Mouse (Mus musculus) limb, embryonic 11.5 days (tissue): ENCODE measurements at regions not wholly inside any gene's neighbourhood (a gene's known extent, or its start where the extent isn't known, plus 50 kb on each side); places are given as distances from the start of the nearest gene placed in this dataset.

Source experiments
- ATAC-seq: fragments of 200-750 bp; cut with Nextera tagmentation; 2 replicates; pipeline ENCODE4 v1.8.0; 2017; ENCODE audit warnings: low read depth; ENCODE audit not compliant: insufficient number of reproducible peaks, low FRiP score, low TSS enrichment
- DNase-seq: peaks from one replicate; pipeline ENCODE4 v3.0.0-alpha.2; 2015; ENCODE audit warnings: low spot score
- H3K27ac ChIP-seq: fragments of 300-500 bp; sonication (generic); replicated peaks from 2 replicates; pipeline ENCODE4 v1.5.1; 2014; ENCODE audit warnings: low read depth, mild to moderate bottlenecking, low read length
- H3K27me3 ChIP-seq: fragments of 300-500 bp; sonication (generic); 2 replicates; pipeline ENCODE4 v1.6.1; 2014; ENCODE audit warnings: mild to moderate bottlenecking, low read length, mixed read lengths; ENCODE audit not compliant: control insufficient read depth, insufficient read depth
- H3K36me3 ChIP-seq: fragments of 300-500 bp; sonication (generic); 2 replicates; pipeline ENCODE4 v1.6.1; 2014; ENCODE audit warnings: mild to moderate bottlenecking, low read length, moderate library complexity, mixed read lengths; ENCODE audit not compliant: control insufficient read depth, insufficient read depth
- H3K4me1 ChIP-seq: fragments of 300-500 bp; sonication (generic); 2 replicates; pipeline ENCODE4 v1.6.1; 2014; ENCODE audit warnings: low read length, mixed read lengths; ENCODE audit not compliant: control insufficient read depth, insufficient read depth
- H3K4me2 ChIP-seq: fragments of 300-500 bp; sonication (generic); 2 replicates; pipeline ENCODE4 v1.6.1; 2014; ENCODE audit warnings: low read depth, mild to moderate bottlenecking, moderate library complexity; ENCODE audit not compliant: severe bottlenecking
- H3K4me3 ChIP-seq: fragments of 300-500 bp; sonication (generic); 2 replicates; pipeline ENCODE4 v1.5.1; 2014; ENCODE audit warnings: low read depth, low read length
- H3K9ac ChIP-seq: fragments of 300-500 bp; sonication (generic); 2 replicates; pipeline ENCODE4 v1.6.1; 2014; ENCODE audit warnings: mild to moderate bottlenecking, low read length
- H3K9me3 ChIP-seq: fragments of 300-500 bp; sonication (generic); 2 replicates; pipeline ENCODE4 v1.6.1; 2016; ENCODE audit warnings: low read length; ENCODE audit not compliant: control insufficient read depth
- WGBS: fragments of 180-500 bp; shearing (Covaris S2); extraction: QIAGEN DNeasy Blood & Tissue Kit; methylation state at CpG from one replicate; pipeline ENCODE4 v1.1.7; 2014; 5-methylcytosine and 5-hydroxymethylcytosine counted together

- ATAC-seq (no peak), DNase-seq (peak; percentile 26)
Observed at GRCm38 (mm10) chr3:143784353-143784791, 420.6 kb downstream of the Lmo4 start.

GRCm38 (mm10) chr3:143778161-143778560 is 426.9 kb downstream of the Lmo4 start:
- no peak for ATAC-seq
- no peaks in the 10 kb centered on the region for H3K36me3 ChIP-seq
- no peak overlapping the region for H3K9ac ChIP-seq
- no peaks in the 10 kb centered on the region for H3K27me3 ChIP-seq
- H3K27ac ChIP-seq: no peak overlapping the region
- no peak overlapping the region for H3K4me3 ChIP-seq
- no peak overlapping the region for H3K4me2 ChIP-seq
- no peak for DNase-seq
- H3K9me3 ChIP-seq: no peaks in the 10 kb centered on the region
- no peaks in the 10 kb centered on the region for H3K4me1 ChIP-seq
- WGBS: 71% methylated on average over 2 of the region's 2 CpGs

More at GRCm38 (mm10) chr3:143784353-143784791, 420.6 kb downstream of the Lmo4 start:
- H3K9ac ChIP-seq: no peak overlapping the region
- no peak overlapping the region for H3K4me3 ChIP-seq
- no peak overlapping the region for H3K4me2 ChIP-seq
- no peaks in the 10 kb centered on the region for H3K27me3 ChIP-seq
- no peak overlapping the region for H3K27ac ChIP-seq
- no peaks in the 10 kb centered on the region for H3K36me3 ChIP-seq
- peaks cover 3% of the 10 kb centered on the region; the same call in 1 of the 2 replicates for H3K4me1 ChIP-seq
- no peaks in the 10 kb centered on the region for H3K9me3 ChIP-seq
- 45% methylated on average over 3 of the region's 3 CpGs for WGBS

- no peaks in the 10 kb centered on the region for H3K27me3 ChIP-seq
- H3K4me1 ChIP-seq: no peaks in the 10 kb centered on the region
- H3K4me2 ChIP-seq: no peak overlapping the region
- no peak overlapping the region for H3K4me3 ChIP-seq
- no peaks in the 10 kb centered on the region for H3K9me3 ChIP-seq
- DNase-seq (no peak), ATAC-seq (no peak)
- H3K9ac ChIP-seq: no peak overlapping the region
- H3K27ac ChIP-seq: no peak overlapping the region
- no peaks in the 10 kb centered on the region for H3K36me3 ChIP-seq
- 86% methylated on average over 1 of the region's 1 CpGs for WGBS
Observed at GRCm38 (mm10) chr3:143759337-143759736, 445.7 kb downstream of the Lmo4 start.

- H3K4me1 ChIP-seq: no peaks in the 10 kb centered on the region
- no peak overlapping the region for H3K27ac ChIP-seq
- H3K4me3 ChIP-seq: no peak overlapping the region
- H3K27me3 ChIP-seq: no peaks in the 10 kb centered on the region
- H3K9ac ChIP-seq: no peak overlapping the region
- DNase-seq (no peak), ATAC-seq (no peak)
- H3K9me3 ChIP-seq: no peaks in the 10 kb centered on the region
- no peaks in the 10 kb centered on the region for H3K36me3 ChIP-seq
- 89% methylated on average over 3 of the region's 3 CpGs for WGBS
- no peak overlapping the region for H3K4me2 ChIP-seq
Observed at GRCm38 (mm10) chr3:143753197-143753596, 451.8 kb downstream of the Lmo4 start.

- Histone ChIP-seq H3K4me1 (no peaks in the 10 kb centered on the region), H3K36me3 (no peaks in the 10 kb centered on the region), H3K27me3 (no peaks in the 10 kb centered on the region), H3K9ac (no peak overlapping the region), H3K4me2 (no peak overlapping the region), H3K9me3 (no peaks in the 10 kb centered on the region), H3K27ac (no peak overlapping the region), H3K4me3 (no peak overlapping the region)
- no peak for DNase-seq
- WGBS: 82% methylated on average over 1 of the region's 1 CpGs
- no peak for ATAC-seq
Observed at GRCm38 (mm10) chr3:143752660-143753059, 452.4 kb downstream of the Lmo4 start.

- no peaks in the 10 kb centered on the region for H3K27me3 ChIP-seq
- H3K9ac ChIP-seq: no peak overlapping the region
- H3K9me3 ChIP-seq: no peaks in the 10 kb centered on the region
- DNase-seq (no peak), ATAC-seq (no peak)
- H3K27ac ChIP-seq: no peak overlapping the region
- 66% methylated on average over 4 of the region's 4 CpGs for WGBS
- no peaks in the 10 kb centered on the region for H3K4me1 ChIP-seq
- no peak overlapping the region for H3K4me2 ChIP-seq
- H3K4me3 ChIP-seq: no peak overlapping the region
- H3K36me3 ChIP-seq: no peaks in the 10 kb centered on the region
Observed at GRCm38 (mm10) chr3:143750128-143750527, 454.9 kb downstream of the Lmo4 start.

- no peak for DNase-seq
- no peaks in the 10 kb centered on the region for H3K27me3 ChIP-seq
- no peak overlapping the region for H3K4me3 ChIP-seq
- 78% methylated on average over 7 of the region's 7 CpGs for WGBS
- H3K36me3 ChIP-seq: no peaks in the 10 kb centered on the region
- peaks cover 10% of the 10 kb centered on the region; the same call in 1 of the 2 replicates for H3K4me1 ChIP-seq
- H3K27ac ChIP-seq: no peak overlapping the region
- ATAC-seq: no peak
- H3K4me2 ChIP-seq: no peak overlapping the region
- H3K9ac ChIP-seq: no peak overlapping the region
- H3K9me3 ChIP-seq: no peaks in the 10 kb centered on the region
Observed at GRCm38 (mm10) chr3:143743649-143744048, 461.4 kb downstream of the Lmo4 start.

- Histone ChIP-seq H3K9ac (no peak overlapping the region), H3K27me3 (no peaks in the 10 kb centered on the region), H3K27ac (no peak overlapping the region), H3K36me3 (no peaks in the 10 kb centered on the region), H3K4me2 (no peak overlapping the region), H3K4me1 (peaks cover 10% of the 10 kb centered on the region; the same call in 1 of the 2 replicates), H3K4me3 (no peak overlapping the region), H3K9me3 (no peaks in the 10 kb centered on the region)
- DNase-seq: no peak
- 53% methylated on average over 17 of the region's 17 CpGs for WGBS
- ATAC-seq: no peak
Observed at GRCm38 (mm10) chr3:143742786-143743571, 462.0 kb downstream of the Lmo4 start.
